Mouse (Mus musculus) CH12.LX (cell line): ENCODE results near the gene Dlst.

Source experiments
- EP300 ChIP-seq: IDR thresholded peaks from 2 replicates; pipeline ENCODE4 v1.6.1; 2011; ENCODE audit warnings: low read length, improper control_type of control experiment
- MAFK ChIP-seq: IDR thresholded peaks from 2 replicates; pipeline ENCODE4 v1.6.1; 2011; ENCODE audit warnings: low read length, improper control_type of control experiment; ENCODE audit not compliant: insufficient replicate concordance

DNA sequence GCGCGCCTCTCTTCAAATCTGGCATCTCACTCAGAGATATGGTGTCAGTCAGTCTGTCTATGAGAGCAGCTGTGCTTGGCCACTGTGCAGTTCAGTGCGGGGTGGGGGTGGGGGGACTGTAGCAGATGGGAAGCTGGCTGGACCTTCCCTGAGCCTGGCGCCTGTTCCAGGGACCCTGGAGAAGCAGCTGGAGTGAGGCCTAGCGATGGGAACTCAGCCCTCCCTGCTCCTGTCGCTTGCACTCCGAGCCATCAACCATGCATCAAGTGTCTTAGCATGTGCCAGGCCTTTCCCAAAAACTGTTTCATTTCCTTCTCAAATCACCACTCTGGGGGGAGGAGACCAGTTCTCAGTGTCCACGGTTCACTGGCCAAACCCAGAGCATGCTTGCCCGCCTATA is 35.0 kb downstream of the Dlst start:
- no peak for TF ChIP-seq MAFK
- no peak for TF ChIP-seq EP300
